Mouse (Mus musculus): Measurements from ENCODE around the gene Rab13. TPM values are rescaled to one million over a fixed set of nuclear protein-coding genes. Genes with fewer than 3 reads are reported as not detected.

Rab13 gene
- polyA plus RNA-seq, 1 experiment, result 2.0 TPM

DNA sequence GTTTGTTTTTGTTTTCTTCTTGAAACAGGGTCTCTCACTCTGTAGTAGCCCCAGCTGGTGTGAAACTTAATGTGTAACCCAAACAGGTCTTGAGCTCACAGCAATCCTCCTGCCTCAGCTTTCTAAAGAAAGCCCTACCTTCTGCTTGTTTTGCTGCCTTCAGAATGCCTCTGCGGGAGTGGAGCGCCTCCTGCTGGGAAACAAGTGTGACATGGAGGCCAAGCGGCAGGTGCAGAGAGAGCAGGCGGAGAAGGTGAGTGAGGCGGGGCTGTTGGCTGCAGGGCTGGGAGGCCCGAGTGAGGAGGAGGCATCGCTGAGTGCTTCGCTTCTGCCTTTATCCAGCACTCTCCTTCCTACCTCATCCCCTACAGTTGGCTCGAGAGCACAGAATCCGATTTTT, 10.8 kb downstream of the Rab13 start:
- H3K36me3 ChIP-seq (ENCODE audit: control insufficient read depth, insufficient read depth, low read length), result 0 out of 2 replicates have a peak, but pooled peaks cover 1% of the 10 kb centered on the region
- TF ChIP-seq CTCF (IDR thresholded peaks at IDR 0.05; ENCODE audit: extremely low read depth, insufficient read length, insufficient replicate concordance, low read depth, low read length) (no peak), POLR2A (IDR thresholded peaks at IDR 0.05; ENCODE audit: low read depth, low read length) (no peak)
- H3K4me1 ChIP-seq (ENCODE audit: control insufficient read depth, insufficient read depth, insufficient read length, low read length), result peaks cover 2% of the 10 kb centered on the region; the same call in 1 of the 2 replicates
- H3K4me3 ChIP-seq (ENCODE audit: low read depth, low read length), result no peak overlapping the region
- WGBS, result 80% methylated on average over 10 of the region's 10 CpGs
- H3K27me3 ChIP-seq (ENCODE audit: control insufficient read depth, insufficient read depth, low read length), result no peaks in the 10 kb centered on the region
- H3K27ac ChIP-seq (ENCODE audit: insufficient read depth, low read depth, low read length), result no peak overlapping the region

- Histone ChIP-seq H3K4me1 (ENCODE audit: control insufficient read depth, insufficient read depth, insufficient read length, low read length) (no peaks in the 10 kb centered on the region), H3K27ac (ENCODE audit: insufficient read depth, low read depth, low read length) (peak overlapping the region; percentile 23; the same call in 1 of the 2 replicates), H3K36me3 (ENCODE audit: control insufficient read depth, insufficient read depth, low read length) (peaks cover 19% of the 10 kb centered on the region), H3K27me3 (ENCODE audit: control insufficient read depth, insufficient read depth, low read length) (no peaks in the 10 kb centered on the region), H3K4me3 (ENCODE audit: low read depth, low read length) (peak overlapping the region; percentile 82)
- TF ChIP-seq POLR2A (IDR thresholded peaks at IDR 0.05; ENCODE audit: low read depth, low read length), result no peak
- TF ChIP-seq CTCF (IDR thresholded peaks at IDR 0.05; ENCODE audit: extremely low read depth, insufficient read length, insufficient replicate concordance, low read depth, low read length), result no peak
- WGBS, result 11% methylated on average over 8 of the region's 8 CpGs
These were observed 17.6 kb downstream of the Rab13 start for GRCm38 (mm10) chr3:90231075-90231474.

DNA sequence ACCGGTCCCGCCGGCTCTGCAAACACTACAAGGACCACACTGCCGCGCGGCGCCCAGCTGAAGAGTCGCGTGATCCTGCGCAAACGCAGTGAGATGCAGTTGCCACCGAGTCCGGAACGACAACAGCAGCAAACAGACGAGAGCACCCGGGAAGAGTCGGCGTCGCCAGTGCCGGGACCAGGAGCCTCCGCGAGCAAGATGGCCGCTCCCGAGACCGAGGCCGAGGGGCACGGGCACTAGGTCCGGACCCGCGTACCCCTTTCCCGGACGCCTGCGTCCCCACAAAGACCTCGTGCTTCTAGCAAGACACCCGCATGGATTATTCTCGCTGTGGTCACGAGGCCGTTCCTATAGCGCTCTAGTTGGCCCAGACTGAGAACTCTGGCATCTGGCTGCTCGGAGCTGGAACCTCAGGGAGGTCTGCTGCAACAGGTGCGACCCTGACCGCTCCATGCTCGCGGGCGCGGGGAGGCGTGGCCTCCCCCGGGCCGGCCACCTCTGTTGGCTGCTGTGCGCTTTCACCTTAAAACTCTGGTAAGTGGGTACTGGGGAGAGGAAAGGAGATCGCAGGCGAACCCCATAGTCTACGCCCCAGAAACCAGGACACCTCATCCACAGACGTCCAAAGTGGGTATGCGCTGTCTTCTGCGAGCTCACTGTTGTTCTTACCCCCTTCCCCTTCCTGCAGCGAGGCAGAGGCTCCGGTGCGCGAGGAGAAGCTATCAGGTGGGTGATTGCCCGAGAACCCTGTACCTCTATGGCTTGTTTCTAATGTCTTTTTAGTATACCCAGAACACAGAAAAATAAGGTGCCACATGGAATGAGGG, 18.2 kb downstream of the Rab13 start, which contains the start of gene Jtb:
Gene Jtb (plus strand): TSS at position 91 of the 827 bp plus-strand sequence.
- Histone ChIP-seq H3K4me3 (ENCODE audit: low read depth, low read length) (peak within 1 kb of the TSS; percentile 82), H3K36me3 (ENCODE audit: control insufficient read depth, insufficient read depth, low read length) (peaks cover 22% of the 10 kb centered on the region), H3K27me3 (ENCODE audit: control insufficient read depth, insufficient read depth, low read length) (no peaks in the 10 kb centered on the region), H3K4me1 (ENCODE audit: control insufficient read depth, insufficient read depth, insufficient read length, low read length) (no peaks in the 10 kb centered on the region), H3K27ac (ENCODE audit: insufficient read depth, low read depth, low read length) (peak within 1 kb of the TSS; percentile 79)
- TF ChIP-seq POLR2A (IDR thresholded peaks at IDR 0.05; ENCODE audit: low read depth, low read length) (peak; percentile 94), CTCF (IDR thresholded peaks at IDR 0.05; ENCODE audit: extremely low read depth, insufficient read length, insufficient replicate concordance, low read depth, low read length) (no peak)
- WGBS, result under 1% methylated on average over 61 of the region's 61 CpGs

- WGBS, result 52% methylated on average over 2 of the region's 2 CpGs
- no peak for TF ChIP-seq CTCF (IDR thresholded peaks at IDR 0.05; ENCODE audit: extremely low read depth, insufficient read length, insufficient replicate concordance, low read depth, low read length)
- TF ChIP-seq POLR2A (IDR thresholded peaks at IDR 0.05; ENCODE audit: low read depth, low read length), result no peak
These were observed 27.8 kb downstream of the Rab13 start for GRCm38 (mm10) chr3:90241251-90241650.

DNA sequence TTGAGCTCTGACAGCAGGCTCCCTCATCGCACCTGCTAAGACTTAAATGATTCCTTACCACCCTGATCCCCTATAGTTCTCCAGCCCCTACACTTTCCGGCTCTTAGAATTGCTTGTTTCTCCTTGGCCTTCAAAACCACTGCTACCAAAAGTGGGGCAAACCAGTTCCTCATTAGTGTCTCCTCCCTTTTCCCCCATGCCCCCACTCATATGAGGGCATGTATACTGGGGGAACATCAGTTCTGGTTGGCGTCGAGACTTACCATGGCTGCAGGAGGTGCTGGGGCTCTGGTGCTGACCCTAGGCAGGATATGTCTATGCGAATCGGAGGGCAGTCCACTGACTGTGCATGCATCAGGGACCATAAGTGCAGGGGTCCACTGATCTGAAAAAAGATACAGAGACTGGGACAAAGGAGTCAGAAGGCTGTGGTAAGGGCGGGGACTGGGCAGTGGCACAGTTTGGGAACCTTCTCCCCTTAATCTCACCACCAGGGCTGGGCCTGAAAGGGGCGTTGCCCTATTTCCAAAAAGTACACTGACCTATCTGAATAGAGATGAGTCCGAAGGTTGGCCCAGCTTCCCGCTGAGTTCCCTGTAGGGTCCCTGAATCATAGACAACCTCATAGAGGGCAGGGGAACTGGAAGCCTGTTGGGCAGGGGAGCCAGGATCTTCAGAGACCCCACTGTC, 28.3 kb downstream of the Rab13 start:
- no peak overlapping the region for H3K27ac ChIP-seq (ENCODE audit: insufficient read depth, low read depth, low read length)
- H3K36me3 ChIP-seq (ENCODE audit: control insufficient read depth, insufficient read depth, low read length), result no peaks in the 10 kb centered on the region
- 79% methylated on average over 10 of the region's 10 CpGs for WGBS
- no peak overlapping the region for H3K4me3 ChIP-seq (ENCODE audit: low read depth, low read length)
- TF ChIP-seq POLR2A (IDR thresholded peaks at IDR 0.05; ENCODE audit: low read depth, low read length) (no peak), CTCF (IDR thresholded peaks at IDR 0.05; ENCODE audit: extremely low read depth, insufficient read length, insufficient replicate concordance, low read depth, low read length) (no peak)
- no peaks in the 10 kb centered on the region for H3K27me3 ChIP-seq (ENCODE audit: control insufficient read depth, insufficient read depth, low read length)
- H3K4me1 ChIP-seq (ENCODE audit: control insufficient read depth, insufficient read depth, insufficient read length, low read length), result peaks cover 18% of the 10 kb centered on the region; the same call in 1 of the 2 replicates

More at GRCm38 (mm10) chr3:90241251-90241650, 27.8 kb downstream of the Rab13 start:
- Histone ChIP-seq H3K4me1 (ENCODE audit: control insufficient read depth, insufficient read depth, insufficient read length, low read length) (peaks cover 16% of the 10 kb centered on the region; the same call in 1 of the 2 replicates), H3K4me3 (ENCODE audit: low read depth, low read length) (no peak overlapping the region), H3K27ac (ENCODE audit: insufficient read depth, low read depth, low read length) (no peak overlapping the region), H3K27me3 (ENCODE audit: control insufficient read depth, insufficient read depth, low read length) (no peaks in the 10 kb centered on the region), H3K36me3 (ENCODE audit: control insufficient read depth, insufficient read depth, low read length) (peaks cover 2% of the 10 kb centered on the region)

DNA sequence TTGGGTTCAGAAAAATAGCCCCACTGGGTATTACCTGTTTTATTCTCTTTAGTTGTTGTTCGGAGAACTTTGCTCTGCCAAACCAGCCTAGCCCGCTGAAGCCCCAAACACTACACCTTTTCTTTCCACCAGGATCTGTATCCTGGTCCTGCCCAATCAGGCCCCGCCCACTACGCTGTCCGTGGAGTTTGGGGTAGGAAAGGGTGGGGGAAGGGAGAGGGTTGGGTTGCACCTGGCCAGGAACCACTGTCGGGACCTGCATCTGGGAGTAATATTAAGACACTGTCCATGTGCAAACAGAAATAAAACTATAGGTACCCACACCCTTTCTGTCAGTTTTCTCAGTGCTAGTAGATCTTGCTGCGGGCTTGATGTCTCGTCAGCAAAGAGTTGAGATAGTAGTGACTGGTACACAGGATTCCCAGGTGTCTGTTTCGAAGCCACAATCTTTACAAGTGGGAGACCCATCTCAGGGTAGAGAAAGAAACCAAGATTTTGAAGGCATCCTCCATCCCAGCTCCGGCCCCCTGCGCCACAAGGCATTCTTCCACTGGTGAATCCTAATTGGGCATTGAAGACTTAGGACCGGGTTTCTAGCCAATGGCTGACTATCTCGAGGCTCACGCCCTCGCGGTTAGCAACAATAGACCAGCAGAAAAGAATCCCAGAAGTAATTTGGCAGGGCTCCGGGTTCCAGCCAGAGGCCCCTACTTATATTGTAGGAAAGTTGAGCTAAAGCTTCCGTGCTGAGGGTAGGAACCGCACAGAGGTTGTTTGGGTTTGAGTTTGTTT, 29.7 kb downstream of the Rab13 start, which contains the start of gene Creb3l4:
Gene Creb3l4 (minus strand): TSS at position 529 of the 792 bp plus-strand sequence.
- Histone ChIP-seq H3K4me1 (ENCODE audit: control insufficient read depth, insufficient read depth, insufficient read length, low read length) (peaks cover 18% of the 10 kb centered on the region; the same call in 1 of the 2 replicates), H3K4me3 (ENCODE audit: low read depth, low read length) (peak within 1 kb of the TSS; percentile 53)
- TF ChIP-seq POLR2A (IDR thresholded peaks at IDR 0.05; ENCODE audit: low read depth, low read length) (no peak), CTCF (IDR thresholded peaks at IDR 0.05; ENCODE audit: extremely low read depth, insufficient read length, insufficient replicate concordance, low read depth, low read length) (no peak)

More for the DNA sequence above, 29.7 kb downstream of the Rab13 start, which contains the start of gene Creb3l4:
- Histone ChIP-seq H3K27ac (ENCODE audit: insufficient read depth, low read depth, low read length) (peak within 1 kb of the TSS; percentile 33), H3K36me3 (ENCODE audit: control insufficient read depth, insufficient read depth, low read length) (no peaks in the 10 kb centered on the region), H3K27me3 (ENCODE audit: control insufficient read depth, insufficient read depth, low read length) (no peaks in the 10 kb centered on the region)
- WGBS, result 9% methylated on average over 19 of the region's 19 CpGs

Measured in small intestine, adult 2 months (tissue).